Mouse (Mus musculus): ENCODE results near the gene Krit1.
"Not testable (repeated sequence)": the region's sequence is repeated elsewhere in the genome, so short reads cannot be mapped to it uniquely, and the experiment has no call there.

Gene Krit1

GRCm38 (mm10) chr5:3886862-3887261, 83.9 kb downstream of the Krit1 start:
- DNase-seq (ENCODE audit: low read depth, low spot score): peak; percentile 47

GRCm38 (mm10) chr5:3889201-3889600, 86.2 kb downstream of the Krit1 start:
- DNase-seq (ENCODE audit: low read depth, low spot score): peak; percentile 17

DNA sequence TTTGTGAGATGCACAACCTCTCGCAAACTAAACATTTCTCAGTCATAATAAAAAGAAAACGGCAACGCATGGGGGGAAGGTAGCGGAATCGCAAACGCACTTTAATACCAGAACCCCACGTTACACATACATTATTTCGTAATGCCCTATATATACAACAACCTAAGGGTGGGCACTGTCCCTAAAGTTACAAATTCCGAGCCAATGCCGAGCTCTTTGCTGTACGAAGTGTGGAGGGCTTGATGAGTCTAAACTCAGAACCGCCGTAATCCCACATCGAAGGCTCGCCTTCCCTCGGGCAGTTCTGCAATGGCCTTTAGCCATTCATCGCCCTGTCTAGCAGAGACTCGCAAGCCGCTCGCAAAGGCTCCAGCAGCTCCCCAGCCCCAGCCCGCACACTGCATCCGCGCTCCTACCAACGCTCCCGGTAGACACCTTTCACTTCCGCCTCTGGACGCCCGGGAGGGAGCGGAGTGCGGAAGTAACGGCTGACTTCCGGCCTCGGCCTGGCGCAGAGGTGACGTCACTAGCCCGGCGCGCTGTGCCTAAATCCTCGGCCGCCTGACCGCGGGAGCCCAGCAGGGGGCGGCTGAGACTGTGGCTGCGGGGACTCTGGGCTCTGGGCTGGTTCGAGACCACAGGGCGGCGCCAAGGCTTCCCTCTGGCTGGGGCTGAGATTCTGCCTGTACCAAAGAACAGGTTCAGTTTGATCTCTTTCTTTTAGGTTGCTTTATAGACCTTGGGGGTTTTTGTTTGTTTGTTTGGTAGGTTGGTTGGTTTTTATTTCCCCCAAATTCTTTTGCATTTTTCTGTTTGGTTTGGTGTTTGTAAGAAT, 90.7 kb downstream of the Krit1 start, which contains the start of gene Mterf1a:
Gene Mterf1a (minus strand): TSS at position 475 of the 835 bp plus-strand sequence.
- peak; percentile 50 for DNase-seq (ENCODE audit: low read depth, low spot score)

GRCm38 (mm10) chr5:3894294-3894619, 91.3 kb downstream of the Krit1 start:
- DNase-seq (ENCODE audit: low read depth, low spot score): not testable (repeated sequence)

Measured in CD4-positive, CD25-positive, alpha-beta regulatory T cell, adult 2 months (primary cell).